Comparison of ENCODE assay signal across 18 mouse cellular contexts in the genomic region with DNA sequence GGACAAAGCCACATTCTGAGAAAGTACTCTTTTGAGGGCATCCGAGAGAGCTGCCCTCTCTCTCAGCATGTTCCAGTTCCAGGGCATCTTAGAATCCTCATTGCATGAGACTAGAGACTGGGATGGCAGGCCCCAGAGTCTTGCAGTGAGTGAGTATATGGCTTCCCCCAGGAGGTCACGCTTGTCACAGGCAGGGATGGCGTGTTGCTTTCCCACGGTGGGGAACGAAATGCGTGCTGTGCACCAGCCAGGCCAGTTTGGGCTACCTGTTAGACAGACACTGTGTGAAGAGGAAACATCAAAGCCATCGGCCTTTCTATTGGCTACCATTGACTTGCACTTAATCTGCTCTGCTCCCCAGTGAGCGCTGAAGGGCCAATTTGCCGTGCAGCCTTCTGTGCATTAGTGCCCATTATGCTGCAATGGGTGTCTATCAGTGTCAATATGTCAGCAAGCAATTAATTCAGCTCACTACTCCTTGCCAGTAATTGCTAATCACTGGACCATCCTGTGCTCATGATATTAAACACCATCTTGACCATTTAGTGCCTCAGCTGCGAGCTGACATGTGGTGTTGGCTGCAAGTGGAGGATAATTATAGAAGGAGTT.
A peak's percentile ranks its signal among the peaks of the same experiment; 100 is the strongest.
DNase-seq lines count a peak whose midpoint lies in the region; ATAC-seq and TF ChIP-seq lines count a peak whose summit lies in the region.
"Had no signal": no experiment of that assay in that cellular context is flagged by ENCODE, and none has a peak within 500 bp of the region (broad histone marks: within the 10 kb centered on the region; RNA-seq: fewer than 3 reads in every experiment).

No protein-coding gene starts in this region.

- no peak overlapping the region for H3K4me2 ChIP-seq in embryonic facial prominence, embryonic 14.5 days (ENCODE audit: low read depth, low read length)
- no peak overlapping the region for H3K4me2 ChIP-seq in hindbrain, postnatal 0 days (ENCODE audit: low read depth, low read length)
- H3K4me2 ChIP-seq: embryonic facial prominence, embryonic 13.5 days; limb, embryonic 15.5 days; liver, embryonic 15.5 days had no signal

- H3K4me1 ChIP-seq in embryonic facial prominence, embryonic 14.5 days (ENCODE audit: control insufficient read depth, insufficient read depth, low read length), result no peaks in the 10 kb centered on the region
- no peaks in the 10 kb centered on the region for H3K4me1 ChIP-seq in embryonic facial prominence, embryonic 10.5 days
- H3K4me1 ChIP-seq in hindbrain, postnatal 0 days (ENCODE audit: insufficient read depth, low read length), result no peaks in the 10 kb centered on the region
- H3K4me1 ChIP-seq: embryonic facial prominence, embryonic 13.5 days; heart, embryonic 10.5 days; limb, embryonic 15.5 days; liver, embryonic 15.5 days had no signal

- WGBS in embryonic facial prominence, embryonic 14.5 days, result 81% methylated on average over 10 of the region's 10 CpGs
- 76% methylated on average over 10 of the region's 10 CpGs for WGBS in embryonic facial prominence, embryonic 10.5 days
- WGBS in hindbrain, postnatal 0 days, result 59% methylated on average over 10 of the region's 10 CpGs

- no peak for TF ChIP-seq CTCF in hindbrain, postnatal 0 days (IDR thresholded peaks at IDR 0.05; ENCODE audit: low read depth)

- H3K4me3 ChIP-seq in embryonic facial prominence, embryonic 14.5 days (ENCODE audit: low read depth, low read length), result no peak overlapping the region
- H3K4me3 ChIP-seq in embryonic facial prominence, embryonic 10.5 days, result no peak overlapping the region
- no peak overlapping the region for H3K4me3 ChIP-seq in hindbrain, postnatal 0 days (ENCODE audit: low read length)
- H3K4me3 ChIP-seq: embryonic facial prominence, embryonic 13.5 days; heart, embryonic 10.5 days; limb, embryonic 15.5 days; liver, embryonic 15.5 days had no signal

- intact Hi-C loops in left cerebral cortex, postnatal 4 days (cut with DNase I), result no loop called here

- no peak overlapping the region for H3K27ac ChIP-seq in embryonic facial prominence, embryonic 14.5 days (replicated peaks; ENCODE audit: low read depth, low read length)
- H3K27ac ChIP-seq in embryonic facial prominence, embryonic 10.5 days (replicated peaks), result no peak overlapping the region
- H3K27ac ChIP-seq in hindbrain, postnatal 0 days, result no peak overlapping the region
- H3K27ac ChIP-seq: embryonic facial prominence, embryonic 13.5 days; heart, embryonic 10.5 days; limb, embryonic 15.5 days; liver, embryonic 15.5 days had no signal

- DNase-seq in embryonic facial prominence, embryonic 14.5 days (ENCODE audit: low spot score), result peak; percentile 13
- no peak for DNase-seq in embryonic facial prominence, embryonic 10.5 days (ENCODE audit: low spot score)
- peak; percentile 31 for DNase-seq in left cerebral cortex, postnatal 4 days
- no peak for DNase-seq in left cerebral cortex, adult 18-20 months (ENCODE audit: low spot score in 2 of 2)
- DNase-seq in hindbrain, postnatal 0 days (ENCODE audit: low spot score), result peak; percentile 39
- DNase-seq in retina, embryonic 14.5 days (ENCODE audit: low spot score), result peak; percentile 63
- DNase-seq in frontal cortex, postnatal 36 days (ENCODE audit: low spot score in 2 of 2), result no peak
- DNase-seq: adrenal gland, adult 8-10 months; cerebellum, adult 9-10 months; heart, postnatal 10 days; kidney, adult 11 months; thymus, postnatal 14 days had no signal

- no peak; the same call in 1 of the 2 replicates for ATAC-seq in embryonic facial prominence, embryonic 14.5 days (ENCODE audit: low read depth)
- ATAC-seq in hindbrain, postnatal 0 days, result 0 out of 2 replicates have a peak, but pooled peaks have one; percentile 53
- ATAC-seq: CD4-positive, CD25-positive, alpha-beta regulatory T cell, adult 4 months; Patski had no signal

- H3K9ac ChIP-seq in embryonic facial prominence, embryonic 14.5 days (ENCODE audit: low read depth, low read length), result no peak overlapping the region
- no peak overlapping the region for H3K9ac ChIP-seq in hindbrain, postnatal 0 days (replicated peaks; ENCODE audit: low read length)
- H3K9ac ChIP-seq: embryonic facial prominence, embryonic 13.5 days; limb, embryonic 15.5 days; liver, embryonic 15.5 days had no signal

- no peaks in the 10 kb centered on the region for H3K27me3 ChIP-seq in embryonic facial prominence, embryonic 14.5 days (replicated peaks; ENCODE audit: control insufficient read depth, insufficient read depth, low read length)
- H3K27me3 ChIP-seq in embryonic facial prominence, embryonic 10.5 days (replicated peaks; ENCODE audit: low read depth, poor library complexity, severe bottlenecking), result 0 out of 2 replicates have a peak, but pooled peaks cover 7% of the 10 kb centered on the region
- no peaks in the 10 kb centered on the region for H3K27me3 ChIP-seq in hindbrain, postnatal 0 days (ENCODE audit: insufficient read depth, low read length)
- H3K27me3 ChIP-seq: embryonic facial prominence, embryonic 13.5 days; limb, embryonic 15.5 days; liver, embryonic 15.5 days had no signal

- no peaks in the 10 kb centered on the region for H3K9me3 ChIP-seq in embryonic facial prominence, embryonic 14.5 days (ENCODE audit: control insufficient read depth, low read length)
- no peaks in the 10 kb centered on the region for H3K9me3 ChIP-seq in embryonic facial prominence, embryonic 10.5 days
- no peaks in the 10 kb centered on the region for H3K9me3 ChIP-seq in hindbrain, postnatal 0 days (ENCODE audit: low read length)
- H3K9me3 ChIP-seq: embryonic facial prominence, embryonic 13.5 days; heart, embryonic 10.5 days; limb, embryonic 15.5 days; liver, embryonic 15.5 days had no signal

- no peaks in the 10 kb centered on the region for H3K36me3 ChIP-seq in embryonic facial prominence, embryonic 14.5 days (ENCODE audit: control insufficient read depth, insufficient read depth, low read length)
- no peaks in the 10 kb centered on the region for H3K36me3 ChIP-seq in embryonic facial prominence, embryonic 10.5 days (replicated peaks)
- no peaks in the 10 kb centered on the region for H3K36me3 ChIP-seq in hindbrain, postnatal 0 days (ENCODE audit: insufficient read depth, low read length)
- H3K36me3 ChIP-seq: embryonic facial prominence, embryonic 13.5 days; heart, embryonic 10.5 days; limb, embryonic 15.5 days; liver, embryonic 15.5 days had no signal

Comparison
In these comparisons a context has a peak if more than half of its experiments do, and no peak if none do; other contexts are left out.
1. DNase-seq: peak in embryonic facial prominence, embryonic 14.5 days (single experiment), left cerebral cortex, postnatal 4 days (single experiment), hindbrain, postnatal 0 days (single experiment) and retina, embryonic 14.5 days (single experiment); none in embryonic facial prominence, embryonic 10.5 days (single experiment), left cerebral cortex, adult 18-20 months (0 of 2) and frontal cortex, postnatal 36 days (0 of 2).